ENCODE assay signal across 19 mouse cellular contexts in genomic region chr6:4528439-4528838, GRCm38 (mm10). TPM values are rescaled to one million over a fixed set of nuclear protein-coding genes. Genes with fewer than 3 reads are reported as not detected.
DNase-seq lines count a peak whose midpoint lies in the region; ATAC-seq lines count a peak whose summit lies in the region.
"Had no signal": no experiment of that assay in that cellular context is flagged by ENCODE, and none has a peak within 500 bp of the region (broad histone marks: within the 10 kb centered on the region; RNA-seq: fewer than 3 reads in every experiment).

No protein-coding gene starts in this region.

- peak; percentile 63 for ATAC-seq in forebrain, embryonic 16.5 days
- no peak for ATAC-seq in forebrain, embryonic 12.5 days (ENCODE audit: low FRiP score)
- ATAC-seq in neural tube, embryonic 14.5 days (ENCODE audit: low read depth), result peak; percentile 38; the same call in 1 of the 2 replicates
- no peak for ATAC-seq in neural tube, embryonic 15.5 days (ENCODE audit: low FRiP score)
- ATAC-seq: hindbrain, embryonic 16.5 days had no signal

- H3K9ac ChIP-seq in forebrain, embryonic 16.5 days (replicated peaks; ENCODE audit: low read depth, low read length), result no peak overlapping the region
- H3K9ac ChIP-seq in forebrain, embryonic 12.5 days, result no peak overlapping the region
- no peak overlapping the region for H3K9ac ChIP-seq in neural tube, embryonic 14.5 days (replicated peaks; ENCODE audit: low read depth, low read length)
- H3K9ac ChIP-seq in neural tube, embryonic 15.5 days (replicated peaks), result no peak overlapping the region
- H3K9ac ChIP-seq: embryonic facial prominence, embryonic 12.5 days; heart, embryonic 12.5 days had no signal

- no peak overlapping the region for H3K4me3 ChIP-seq in forebrain, embryonic 16.5 days (replicated peaks; ENCODE audit: low read length)
- H3K4me3 ChIP-seq in forebrain, embryonic 12.5 days (replicated peaks), result no peak overlapping the region
- H3K4me3 ChIP-seq in neural tube, embryonic 14.5 days (ENCODE audit: low read depth, low read length), result no peak overlapping the region
- H3K4me3 ChIP-seq in neural tube, embryonic 15.5 days (replicated peaks), result no peak overlapping the region
- H3K4me3 ChIP-seq: embryonic facial prominence, embryonic 12.5 days; heart, embryonic 12.5 days had no signal

- H3K9me3 ChIP-seq in forebrain, embryonic 16.5 days (ENCODE audit: control insufficient read depth, low read length), result no peaks in the 10 kb centered on the region
- H3K9me3 ChIP-seq in forebrain, embryonic 12.5 days, result no peaks in the 10 kb centered on the region
- no peaks in the 10 kb centered on the region for H3K9me3 ChIP-seq in neural tube, embryonic 14.5 days (ENCODE audit: control insufficient read depth, low read length)
- no peaks in the 10 kb centered on the region for H3K9me3 ChIP-seq in neural tube, embryonic 15.5 days (replicated peaks)
- H3K9me3 ChIP-seq: embryonic facial prominence, embryonic 12.5 days; heart, embryonic 12.5 days had no signal

- no peak overlapping the region for H3K27ac ChIP-seq in forebrain, embryonic 16.5 days (ENCODE audit: low read length)
- no peak overlapping the region for H3K27ac ChIP-seq in forebrain, embryonic 12.5 days
- H3K27ac ChIP-seq in neural tube, embryonic 14.5 days (ENCODE audit: low read depth, low read length), result no peak overlapping the region
- H3K27ac ChIP-seq in neural tube, embryonic 15.5 days (replicated peaks), result no peak overlapping the region
- H3K27ac ChIP-seq: embryonic facial prominence, embryonic 12.5 days had no signal

- no peaks in the 10 kb centered on the region for H3K36me3 ChIP-seq in forebrain, embryonic 16.5 days (ENCODE audit: control insufficient read depth, insufficient read depth)
- H3K36me3 ChIP-seq in forebrain, embryonic 12.5 days (replicated peaks), result no peaks in the 10 kb centered on the region
- no peaks in the 10 kb centered on the region for H3K36me3 ChIP-seq in neural tube, embryonic 14.5 days (ENCODE audit: control insufficient read depth, insufficient read depth, low read length)
- no peaks in the 10 kb centered on the region for H3K36me3 ChIP-seq in neural tube, embryonic 15.5 days

- 61% methylated on average over 7 of the region's 7 CpGs for WGBS in forebrain, embryonic 16.5 days
- 80% methylated on average over 7 of the region's 7 CpGs for WGBS in forebrain, embryonic 12.5 days
- WGBS in neural tube, embryonic 14.5 days, result 58% methylated on average over 7 of the region's 7 CpGs
- WGBS in neural tube, embryonic 15.5 days, result 59% methylated on average over 7 of the region's 7 CpGs

- 0 out of 2 replicates have a peak, but pooled peaks cover 3% of the 10 kb centered on the region for H3K4me1 ChIP-seq in forebrain, embryonic 16.5 days (replicated peaks; ENCODE audit: control insufficient read depth, insufficient read depth, low read length)
- no peaks in the 10 kb centered on the region for H3K4me1 ChIP-seq in forebrain, embryonic 12.5 days
- no peaks in the 10 kb centered on the region for H3K4me1 ChIP-seq in neural tube, embryonic 14.5 days (ENCODE audit: control insufficient read depth, insufficient read depth, low read length)
- H3K4me1 ChIP-seq in neural tube, embryonic 15.5 days, result no peaks in the 10 kb centered on the region
- H3K4me1 ChIP-seq: embryonic facial prominence, embryonic 12.5 days; heart, embryonic 12.5 days had no signal

- peak; percentile 37 for DNase-seq in layer of hippocampus, adult 9-10 months (ENCODE audit: low spot score)
- DNase-seq in layer of hippocampus, postnatal 25 days (ENCODE audit: extremely low spot score in 1 of 2, low spot score in 1 of 2), result no peak
- DNase-seq in layer of hippocampus, adult 9-11 months, result peak; percentile 16
- DNase-seq in frontal cortex, postnatal 25 days (ENCODE audit: low spot score in 2 of 2), result no peak
- DNase-seq: adrenal gland, adult 2 months; adrenal gland, postnatal 25 days; cerebellum, adult 11 months; cerebellum, adult 8-10 months; cerebellum, postnatal 14 days; embryo, embryonic 11 days; gastrocnemius, postnatal 14 days had no signal

- no peaks in the 10 kb centered on the region for H3K27me3 ChIP-seq in forebrain, embryonic 16.5 days (replicated peaks; ENCODE audit: control insufficient read depth, insufficient read depth, low read length)
- H3K27me3 ChIP-seq in forebrain, embryonic 12.5 days, result no peaks in the 10 kb centered on the region
- no peaks in the 10 kb centered on the region for H3K27me3 ChIP-seq in neural tube, embryonic 14.5 days (ENCODE audit: control insufficient read depth, insufficient read depth, low read length)
- no peaks in the 10 kb centered on the region for H3K27me3 ChIP-seq in neural tube, embryonic 15.5 days (replicated peaks)
- H3K27me3 ChIP-seq: embryonic facial prominence, embryonic 12.5 days; heart, embryonic 12.5 days had no signal

- H3K4me2 ChIP-seq in forebrain, embryonic 16.5 days (ENCODE audit: low read length), result no peak overlapping the region
- H3K4me2 ChIP-seq in forebrain, embryonic 12.5 days, result no peak overlapping the region
- H3K4me2 ChIP-seq in neural tube, embryonic 14.5 days (ENCODE audit: low read depth, low read length), result no peak overlapping the region
- H3K4me2 ChIP-seq in neural tube, embryonic 15.5 days, result no peak overlapping the region
- H3K4me2 ChIP-seq: embryonic facial prominence, embryonic 12.5 days; heart, embryonic 12.5 days had no signal

RNA-seq across cellular contexts. Expression of gene Col1a2, which starts 23.8 kb away (rescaled TPM):
- polyA plus RNA-seq in forebrain, embryonic 16.5 days (2015; fragmentation: Nextera tagmentation; extraction: Ambion mirVana), result 42.8 and 119 TPM in 2 replicates
- polyA plus RNA-seq in forebrain, embryonic 12.5 days (2016; fragmentation: Nextera tagmentation; extraction: Ambion mirVana), result 146 and 193 TPM in 2 replicates
- total RNA-seq in layer of hippocampus, postnatal 25 days (2021), result 10 to 100 TPM; 17.0 to 18.9 TPM
- 7.8 and 262 TPM in 2 replicates for polyA plus RNA-seq in neural tube, embryonic 14.5 days (2014; fragmentation: Nextera tagmentation; extraction: Ambion mirVana)
- 239 and 261 TPM in 2 replicates for polyA plus RNA-seq in neural tube, embryonic 15.5 days (2015; fragmentation: Nextera tagmentation; extraction: Ambion mirVana)
- total RNA-seq: granulocyte monocyte progenitor cell, adult 5-6 weeks had no signal

Comparison
In these comparisons a context has a peak if more than half of its experiments do, and no peak if none do; other contexts are left out.
1. ATAC-seq: peak in forebrain, embryonic 16.5 days (single experiment) and neural tube, embryonic 14.5 days (single experiment); none in forebrain, embryonic 12.5 days (single experiment) and neural tube, embryonic 15.5 days (single experiment).
2. DNase-seq: peak in layer of hippocampus, adult 9-10 months (single experiment) and layer of hippocampus, adult 9-11 months (single experiment); none in layer of hippocampus, postnatal 25 days (0 of 2) and frontal cortex, postnatal 25 days (0 of 2).